Mouse (Mus musculus) regulatory T cell (primary cell): ENCODE measurements at regions not wholly inside any gene's neighbourhood (a gene's known extent, or its start where the extent isn't known, plus 50 kb on each side); places are given as distances from the start of the nearest gene placed in this dataset.

Experiments
- in situ Hi-C: fragments of 300-600 bp; cut with MboI, MseI; formaldehyde crosslinking; loops from one replicate; pipeline ENCODE4 v1.15.1; 2025; ENCODE audit warnings: high pct_unique_total_duplicates

GRCm38 (mm10) chr10:93402689-93403509, 50.3 kb upstream of the Lta4h start:
- in situ Hi-C loops: loop anchor here (10.0 kb wide), 1 partner anchor 1022 kb away; no protein-coding TSS in a partner anchor
